Mouse (Mus musculus) adrenal gland, postnatal 4 days (tissue): ENCODE data around the gene Cops2. TPM values are rescaled to one million over a fixed set of nuclear protein-coding genes. Genes with fewer than 3 reads are reported as not detected.
A peak's percentile ranks its signal among the peaks of the same experiment; 100 is the strongest.

Experiments
- DNase-seq, 2 experiments: peaks; one replicate each; pipeline ENCODE4 v3.0.0; 2021 to 2022; ENCODE audit warnings: low spot score in 2 of 2, mixed read lengths in 2 of 2
- long read RNA-seq, 2 experiments: library from polyadenylated mRNA; stranded (forward); transcript quantifications; one replicate each; pipeline ENCODE4 v2.0.0; 2021
- total RNA-seq, 2 experiments: library from RNA; stranded (reverse); gene quantifications; 2 replicates each; pipeline ENCODE4 v1.2.3; 2021

The Cops2 gene
- total RNA-seq: 100 to 1,000 TPM; 144 to 145 TPM
- long read RNA-seq, experiment 1, transcript Cops2-201 (13 exons, 2,073 nt): major isoform, 21 of 50 reads
- long read RNA-seq, experiment 1, transcript Cops2-203 (13 exons, 3,392 nt): minor isoform, 19 of 50 reads
- long read RNA-seq, experiment 1, partial matches to known transcripts: 6 of 50 reads
- long read RNA-seq, experiment 1, other reads (novel, unspliced or antisense): 4 of 50 reads
- long read RNA-seq, experiment 2, transcript Cops2-201 (13 exons, 2,073 nt): major isoform, 53 of 89 reads
- long read RNA-seq, experiment 2, transcript Cops2-203 (13 exons, 3,392 nt): minor isoform, 27 of 89 reads
- long read RNA-seq, experiment 2, partial matches to known transcripts: 4 of 89 reads
- long read RNA-seq, experiment 2, other reads (novel, unspliced or antisense): 5 of 89 reads

GRCm38 (mm10) chr2:125858521-125859280, at the start of gene Cops2, which contains the start of gene Galk2:
Gene Cops2 (minus strand): TSS chr2:125859139.
Gene Galk2 (plus strand): TSS chr2:125859109.
- peak; percentile 72 to 83 for DNase-seq

- no peak for DNase-seq
These were observed 48.8 kb upstream of the Cops2 start for GRCm38 (mm10) chr2:125907580-125908255.

GRCm38 (mm10) chr2:125906407-125907066, 47.6 kb upstream of the Cops2 start:
- no peak for DNase-seq

- no peak for DNase-seq
These were observed 42.5 kb upstream of the Cops2 start for GRCm38 (mm10) chr2:125901426-125901825.

GRCm38 (mm10) chr2:125900797-125901410, 42.0 kb upstream of the Cops2 start:
- DNase-seq: no peak

GRCm38 (mm10) chr2:125896355-125896754, 37.4 kb upstream of the Cops2 start:
- DNase-seq: no peak

GRCm38 (mm10) chr2:125895099-125895498, 36.2 kb upstream of the Cops2 start:
- DNase-seq: no peak

- no peak for DNase-seq
These were observed 34.2 kb upstream of the Cops2 start for GRCm38 (mm10) chr2:125893096-125893495.

- no peak for DNase-seq
These were observed 27.1 kb upstream of the Cops2 start for GRCm38 (mm10) chr2:125885891-125886576.

GRCm38 (mm10) chr2:125870159-125870558, 11.2 kb upstream of the Cops2 start:
- no peak for DNase-seq

- DNase-seq: no peak
These were observed 9.4 kb upstream of the Cops2 start for GRCm38 (mm10) chr2:125868301-125868700.

GRCm38 (mm10) chr2:125866058-125866740, 7.3 kb upstream of the Cops2 start:
- DNase-seq: peak; percentile 9 to 26

- DNase-seq: no peak
These were observed 6.6 kb upstream of the Cops2 start for GRCm38 (mm10) chr2:125865585-125865984.

GRCm38 (mm10) chr2:125864551-125864950, 5.6 kb upstream of the Cops2 start:
- no peak for DNase-seq

GRCm38 (mm10) chr2:125863799-125864198, 4.9 kb upstream of the Cops2 start:
- no peak for DNase-seq

- DNase-seq: no peak
These were observed 1.2 kb downstream of the Cops2 start for GRCm38 (mm10) chr2:125857707-125858106.

GRCm38 (mm10) chr2:125851237-125851636, 7.7 kb downstream of the Cops2 start:
- DNase-seq: no peak

GRCm38 (mm10) chr2:125838708-125839284, 20.1 kb downstream of the Cops2 start:
- DNase-seq: no peak

GRCm38 (mm10) chr2:125838091-125838490, 20.8 kb downstream of the Cops2 start:
- DNase-seq: no peak
